Mouse (Mus musculus) lung, embryonic 14.5 days (tissue): ENCODE results near the gene Haus7. TPM values are rescaled to one million over a fixed set of nuclear protein-coding genes. Genes with fewer than 3 reads are reported as not detected.

Source experiments
- ATAC-seq: fragments of 200-750 bp; cut with Nextera tagmentation; 2 replicates; pipeline ENCODE4 v1.8.0; 2017; ENCODE audit warnings: mild to moderate bottlenecking, moderate TSS enrichment, moderate library complexity; ENCODE audit not compliant: insufficient read depth
- DNase-seq: peaks from one replicate; pipeline ENCODE4 v3.0.0-alpha.2; 2015
- H3K27ac ChIP-seq: fragments of 300-500 bp; sonication (generic); 2 replicates; pipeline ENCODE4 v1.5.1; 2014; ENCODE audit warnings: low read depth, mild to moderate bottlenecking, moderate library complexity
- H3K27me3 ChIP-seq: fragments of 300-500 bp; sonication (generic); 2 replicates; pipeline ENCODE4 v1.6.1; 2014; ENCODE audit warnings: low read length, control low read depth; ENCODE audit not compliant: insufficient read depth
- H3K36me3 ChIP-seq: fragments of 300-500 bp; sonication (generic); 2 replicates; pipeline ENCODE4 v1.6.1; 2014; ENCODE audit warnings: control low read depth; ENCODE audit not compliant: insufficient read depth
- H3K4me1 ChIP-seq: fragments of 300-500 bp; sonication (generic); 2 replicates; pipeline ENCODE4 v1.6.1; 2014; ENCODE audit warnings: antibody characterized with exemption, control low read depth; ENCODE audit not compliant: insufficient read depth
- H3K4me2 ChIP-seq: fragments of 300-500 bp; sonication (generic); 2 replicates; pipeline ENCODE4 v1.6.1; 2014; ENCODE audit warnings: mild to moderate bottlenecking
- H3K4me3 ChIP-seq: fragments of 300-500 bp; sonication (generic); 2 replicates; pipeline ENCODE4 v1.5.1; 2014; ENCODE audit warnings: low read depth, low read length
- H3K9ac ChIP-seq: fragments of 300-500 bp; sonication (generic); 2 replicates; pipeline ENCODE4 v1.6.1; 2014
- H3K9me3 ChIP-seq: fragments of 300-500 bp; sonication (generic); 2 replicates; pipeline ENCODE4 v1.6.1; 2016; ENCODE audit warnings: low read depth, low read length, control low read depth
- CTCF ChIP-seq: IDR thresholded peaks from 2 replicates; pipeline ENCODE4 v1.5.1; 2016; ENCODE audit warnings: antibody characterized with exemption, low read depth
- WGBS: fragments of 180-500 bp; shearing (Covaris S2); extraction: QIAGEN DNeasy Blood & Tissue Kit; methylation state at CpG from one replicate; pipeline ENCODE4 v1.1.7; 2014; 5-methylcytosine and 5-hydroxymethylcytosine counted together
- polyA plus RNA-seq: library from polyadenylated mRNA; unstranded; fragments of >200 nt; fragmentation: Nextera tagmentation; extraction: Ambion mirVana; gene quantifications from 2 replicates; pipeline ENCODE4 v1.2.1, GENCODE M21; 2014

Gene Haus7
- polyA plus RNA-seq, 1 experiment from 2014 or later = 76.3 TPM

DNA sequence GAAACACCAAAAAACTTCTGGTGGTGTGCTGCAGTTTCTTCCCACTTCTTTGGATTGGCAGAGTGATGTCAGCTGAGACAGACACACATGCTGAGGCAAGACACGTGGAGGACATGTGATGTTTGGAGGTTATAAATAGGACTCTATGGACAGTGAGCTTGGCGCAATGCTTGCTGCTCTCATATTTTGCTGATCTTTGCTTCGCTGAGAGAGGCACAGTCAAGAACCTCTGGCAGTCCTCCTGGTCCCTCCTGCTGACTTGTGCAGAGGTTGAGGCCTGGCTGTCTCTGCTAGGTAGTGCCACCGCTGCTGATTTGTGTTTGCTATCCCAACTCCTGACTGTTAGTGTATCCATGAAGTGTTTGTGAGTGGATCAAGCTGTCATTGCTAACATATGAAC, 67.4 kb downstream of the Haus7 start:
- Histone ChIP-seq H3K9ac (no peak overlapping the region), H3K4me2 (no peak overlapping the region), H3K27ac (no peak overlapping the region), H3K4me3 (no peak overlapping the region), H3K4me1 (no peaks in the 10 kb centered on the region), H3K27me3 (no peaks in the 10 kb centered on the region), H3K36me3 (no peaks in the 10 kb centered on the region), H3K9me3 (no peaks in the 10 kb centered on the region)
- ATAC-seq (no peak), DNase-seq (no peak)
- TF ChIP-seq CTCF = no peak
- 69% methylated on average over 4 of the region's 4 CpGs for WGBS

Other genes with a start within 250 kb of the Haus7 start
- gene Xlr4b, start 244.7 kb downstream of the Haus7 start, polyA plus RNA-seq = 4.6 TPM in 1 of 2 replicates, not detected in the other
- 9.7 and 10.9 TPM in 2 replicates for gene F8a, start 230.8 kb downstream of the Haus7 start, polyA plus RNA-seq
- gene Xlr4c, start 215.9 kb downstream of the Haus7 start, polyA plus RNA-seq = 0.21 TPM in 1 of 2 replicates, not detected in the other
- not detected in 2 replicates for gene Xlr3c, start 193.7 kb downstream of the Haus7 start, polyA plus RNA-seq
- not detected in 2 replicates for gene Xlr5a, start 166.1 kb downstream of the Haus7 start, polyA plus RNA-seq
- gene Xlr5c, start 166.1 kb downstream of the Haus7 start, polyA plus RNA-seq = not detected in 2 replicates
- gene Gm45015, start 122.2 kb downstream of the Haus7 start, polyA plus RNA-seq = not detected in 2 replicates
- gene Zfp275, start 116.4 kb downstream of the Haus7 start, polyA plus RNA-seq = 18.2 and 20.7 TPM in 2 replicates
- not detected in 2 replicates for gene Gm18336, start 60.3 kb downstream of the Haus7 start, polyA plus RNA-seq
- gene Zfp92, start 47.9 kb downstream of the Haus7 start, polyA plus RNA-seq = 0.05 and 0.14 TPM in 2 replicates
- 0.18 TPM in 1 of 2 replicates, not detected in the other for gene Trex2, start 23.7 kb downstream of the Haus7 start, polyA plus RNA-seq
- gene Bgn, start 24.6 kb upstream of the Haus7 start, polyA plus RNA-seq = 192 and 196 TPM in 2 replicates
- gene Atp2b3, start 44.0 kb upstream of the Haus7 start, polyA plus RNA-seq = 0.05 TPM in 1 of 2 replicates, not detected in the other
- gene Dusp9, start 180.4 kb upstream of the Haus7 start, polyA plus RNA-seq = 4.1 and 6.6 TPM in 2 replicates
- gene Pnck, start 201.1 kb upstream of the Haus7 start, polyA plus RNA-seq = 12.0 and 14.0 TPM in 2 replicates
- 7.4 and 10.6 TPM in 2 replicates for gene Slc6a8, start 214.1 kb upstream of the Haus7 start, polyA plus RNA-seq